Mouse (Mus musculus) T-helper 17 cell (primary cell): ENCODE measurements at regions not wholly inside any gene's neighbourhood (a gene's known extent, or its start where the extent isn't known, plus 50 kb on each side); places are given as distances from the start of the nearest gene placed in this dataset.
"Not testable (repeated sequence)": the region's sequence is repeated elsewhere in the genome, so short reads cannot be mapped to it uniquely, and the experiment has no call there.

Experiments used
- in situ Hi-C, 2 experiments: fragments of 300-600 bp; cut with MboI, MseI; formaldehyde crosslinking; loops; 1 replicate in 1 of 2; 2 replicates in 1 of 2; pipeline ENCODE4 v1.15.1; 2025; ENCODE audit warnings: high pct_unique_total_duplicates in 2 of 2

DNA sequence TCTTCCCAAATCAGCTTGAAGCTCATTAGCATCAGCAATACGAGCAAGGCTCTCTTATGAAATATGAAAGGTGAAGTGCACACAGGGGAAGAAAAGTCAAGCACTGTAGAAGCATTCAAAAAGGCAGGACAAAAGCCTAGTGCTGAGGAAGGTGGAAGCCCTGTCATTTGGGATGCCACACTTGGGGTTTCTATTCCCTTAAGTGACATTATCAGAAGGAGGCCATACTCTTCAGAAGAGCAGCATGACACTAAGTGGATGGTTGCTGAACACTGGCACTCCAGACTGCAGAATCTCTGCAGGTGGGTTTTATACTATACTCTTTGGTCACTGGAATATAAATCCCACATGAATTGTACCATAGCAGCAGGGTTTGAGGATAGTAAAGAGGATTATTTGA lies 120.4 kb upstream of the Pcsk1 start:
- in situ Hi-C loops, result loop anchor here in 1 of 2 experiments (10.0 kb wide), 1 partner anchor 774 kb away; no protein-coding TSS in a partner anchor

DNA sequence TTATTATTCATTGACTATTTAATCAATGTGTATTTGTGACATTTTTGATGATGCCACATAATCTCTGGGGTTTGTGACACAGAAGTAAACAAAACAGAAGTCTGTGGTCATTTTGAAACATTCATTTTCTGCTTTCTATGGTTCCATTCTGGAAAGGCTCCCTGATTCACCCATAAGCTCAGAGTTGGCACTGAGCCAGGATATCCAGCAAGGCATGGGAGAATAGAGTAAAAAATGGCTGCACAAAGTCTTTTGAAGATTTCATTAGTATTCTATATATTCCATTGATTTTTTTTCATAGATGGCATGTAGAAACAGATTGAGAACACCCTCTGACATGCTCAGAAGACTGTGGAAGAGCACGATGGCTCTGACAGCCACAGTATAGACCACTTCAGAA lies 133.8 kb upstream of the Pcsk1 start:
- in situ Hi-C loops, result no loop called here

- in situ Hi-C loops, result not testable (repeated sequence)
Measured at GRCm38 (mm10) chr13:74913655-74914054, 105.0 kb upstream of the Cast start.

- in situ Hi-C loops, result no loop called here
Measured at GRCm38 (mm10) chr13:74903213-74904055, 94.8 kb upstream of the Cast start.

- in situ Hi-C loops, result no loop called here
Measured at GRCm38 (mm10) chr13:74889859-74890469, 81.4 kb upstream of the Cast start.

DNA sequence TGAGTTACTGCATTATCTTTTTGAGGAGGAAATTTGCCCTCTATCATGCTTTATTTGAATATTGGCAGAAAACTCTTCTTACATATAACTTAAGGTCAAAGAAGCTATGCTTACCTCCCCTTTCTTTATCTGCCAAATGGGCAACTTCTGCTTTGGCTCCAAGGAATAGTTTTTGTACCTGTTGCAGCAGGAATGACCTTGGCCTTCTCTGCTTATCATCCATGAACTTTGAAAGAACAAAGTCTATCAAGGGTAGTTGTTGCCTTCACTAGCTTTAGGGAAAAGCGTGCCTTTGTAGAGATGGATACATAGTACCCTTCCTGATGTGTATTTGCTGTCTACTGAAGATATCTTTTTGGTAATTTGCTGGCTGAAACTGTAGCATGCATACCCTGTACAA lies 59.1 kb upstream of the Cast start:
- in situ Hi-C loops, result loop anchor here in 1 of 2 experiments (10.0 kb wide), 2 partner anchors 927 to 1007 kb away; no protein-coding TSS in a partner anchor

GRCm38 (mm10) chr13:74864000-74864399 lies 55.4 kb upstream of the Cast start:
- in situ Hi-C loops, result loop anchor here (5.0 to 10.0 kb wide), 4 partner anchors 97 to 1011 kb away; no protein-coding TSS in a partner anchor

DNA sequence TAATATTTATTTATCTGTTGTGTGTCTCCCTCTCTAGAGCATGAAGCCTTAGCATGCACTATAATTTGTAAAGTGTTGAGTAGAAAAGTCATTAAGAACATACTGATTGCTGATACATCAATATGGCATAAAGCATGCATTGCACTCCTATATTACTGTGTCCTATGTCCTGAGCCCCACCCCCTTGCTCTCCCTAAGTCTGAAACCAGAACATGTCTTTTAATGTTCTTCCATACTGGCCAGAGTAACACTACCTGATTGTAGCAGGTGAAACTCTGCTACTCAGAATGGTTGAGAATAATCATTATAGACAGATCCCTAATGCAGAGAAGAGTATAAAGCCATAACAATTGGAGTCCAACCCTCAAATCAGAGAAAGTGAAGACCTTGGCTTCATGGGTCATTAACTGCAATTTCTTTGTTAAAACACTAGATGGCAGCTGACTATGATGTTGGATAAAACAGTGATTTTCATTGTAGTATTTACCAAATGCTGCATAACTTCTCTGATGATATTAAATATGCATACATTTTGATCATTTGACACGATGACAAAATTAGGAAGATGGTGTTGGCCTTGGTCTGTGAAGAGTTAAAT lies 52.9 kb upstream of the Cast start:
- in situ Hi-C loops, result loop anchor here (5.0 to 10.0 kb wide), 4 partner anchors 94 to 1013 kb away; no protein-coding TSS in a partner anchor
